Mouse (Mus musculus): Measurements from ENCODE around the gene Fitm1. TPM values are rescaled to one million over a fixed set of nuclear protein-coding genes. Genes with fewer than 3 reads are reported as not detected.

Gene Fitm1
- total RNA-seq, 1 experiment from 2014 or later = not detected

DNA sequence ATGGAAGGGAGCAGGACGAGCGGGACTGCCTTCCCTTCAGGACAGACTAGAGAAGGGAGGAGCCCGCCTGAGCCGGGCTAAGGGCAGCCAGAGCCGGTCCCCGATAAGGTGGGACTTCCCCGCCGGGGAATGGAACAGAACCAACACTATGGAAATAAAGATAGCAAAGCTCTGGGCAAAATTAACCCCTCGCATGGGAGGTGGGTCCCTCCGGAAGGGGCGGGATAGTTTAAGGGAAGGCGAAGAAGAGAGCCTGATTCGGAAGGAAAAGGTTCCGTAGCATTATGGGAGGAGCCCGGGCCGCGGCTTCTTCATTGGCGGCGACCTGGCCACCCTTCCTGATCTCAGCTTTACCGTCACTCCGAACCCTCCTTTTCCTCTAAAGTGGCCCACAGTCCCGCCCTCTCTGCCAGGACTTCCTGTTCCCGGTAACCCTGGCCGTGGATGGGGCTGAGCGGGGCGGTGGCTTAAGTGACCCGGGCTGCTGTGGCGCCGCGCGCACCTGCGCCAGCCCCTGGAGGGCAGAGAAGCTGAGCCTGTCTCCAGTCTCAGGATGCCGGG lies 16.0 kb downstream of the Fitm1 start, which contains the start of gene Rnf31:
Rnf31 (plus strand) TSS at position 378 of the 561 bp plus-strand sequence.
- ATAC-seq (replicated peaks; ENCODE audit: low read depth, poor library complexity, severe bottlenecking) = peak; percentile 85

DNA sequence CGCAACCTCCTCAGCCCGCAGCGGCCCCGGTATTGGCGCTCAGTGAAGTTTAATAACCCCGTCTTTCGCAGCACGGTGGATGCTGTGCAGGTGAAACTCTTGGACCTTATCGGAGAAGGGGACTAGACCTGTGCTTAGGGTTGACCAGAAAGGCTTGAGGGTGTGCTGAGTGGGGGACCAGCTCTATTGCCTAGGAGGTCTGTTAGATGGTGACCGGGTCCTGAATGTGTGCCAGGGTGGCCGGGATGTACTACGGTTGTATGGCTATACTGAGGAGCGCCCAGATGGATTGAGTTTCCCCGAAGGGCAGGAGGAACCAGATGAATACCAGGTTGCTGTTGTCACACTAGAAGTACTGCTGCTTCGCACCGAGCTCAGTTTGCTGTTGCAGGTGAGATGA lies 16.8 kb downstream of the Fitm1 start:
- ATAC-seq (replicated peaks; ENCODE audit: low read depth, poor library complexity, severe bottlenecking) = no peak

DNA sequence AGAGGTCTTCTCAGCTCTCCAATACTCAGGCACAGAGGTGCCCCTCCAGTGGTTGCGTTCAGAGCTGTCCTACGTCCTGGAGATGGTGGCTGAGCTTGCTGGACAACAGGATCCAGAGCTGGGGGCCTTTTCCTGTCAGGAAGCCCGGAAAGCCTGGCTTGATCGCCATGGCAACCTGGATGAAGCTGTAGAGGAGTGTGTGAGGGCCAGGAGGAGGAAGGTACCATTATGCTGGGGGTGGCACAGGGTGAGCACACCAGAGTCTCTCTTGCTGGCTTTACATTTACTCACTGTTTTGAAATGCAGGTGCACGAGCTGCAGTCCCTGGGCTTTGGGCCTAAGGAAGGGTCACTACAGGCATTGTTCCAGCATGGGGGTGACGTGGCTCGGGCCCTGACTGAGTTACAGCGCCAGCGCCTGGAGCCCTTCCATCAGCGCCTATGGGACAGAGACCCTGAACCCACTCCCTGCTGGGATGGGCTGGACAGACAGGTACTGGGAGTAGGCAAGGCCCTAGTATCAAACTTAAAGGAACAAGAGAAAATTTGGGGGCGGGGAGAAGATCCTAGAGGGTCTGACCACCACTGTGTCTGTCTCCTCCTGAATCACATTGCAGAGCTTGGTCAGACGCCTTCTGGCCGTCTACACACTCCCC lies 20.7 kb downstream of the Fitm1 start:
- ATAC-seq (replicated peaks; ENCODE audit: low read depth, poor library complexity, severe bottlenecking) = no peak

DNA sequence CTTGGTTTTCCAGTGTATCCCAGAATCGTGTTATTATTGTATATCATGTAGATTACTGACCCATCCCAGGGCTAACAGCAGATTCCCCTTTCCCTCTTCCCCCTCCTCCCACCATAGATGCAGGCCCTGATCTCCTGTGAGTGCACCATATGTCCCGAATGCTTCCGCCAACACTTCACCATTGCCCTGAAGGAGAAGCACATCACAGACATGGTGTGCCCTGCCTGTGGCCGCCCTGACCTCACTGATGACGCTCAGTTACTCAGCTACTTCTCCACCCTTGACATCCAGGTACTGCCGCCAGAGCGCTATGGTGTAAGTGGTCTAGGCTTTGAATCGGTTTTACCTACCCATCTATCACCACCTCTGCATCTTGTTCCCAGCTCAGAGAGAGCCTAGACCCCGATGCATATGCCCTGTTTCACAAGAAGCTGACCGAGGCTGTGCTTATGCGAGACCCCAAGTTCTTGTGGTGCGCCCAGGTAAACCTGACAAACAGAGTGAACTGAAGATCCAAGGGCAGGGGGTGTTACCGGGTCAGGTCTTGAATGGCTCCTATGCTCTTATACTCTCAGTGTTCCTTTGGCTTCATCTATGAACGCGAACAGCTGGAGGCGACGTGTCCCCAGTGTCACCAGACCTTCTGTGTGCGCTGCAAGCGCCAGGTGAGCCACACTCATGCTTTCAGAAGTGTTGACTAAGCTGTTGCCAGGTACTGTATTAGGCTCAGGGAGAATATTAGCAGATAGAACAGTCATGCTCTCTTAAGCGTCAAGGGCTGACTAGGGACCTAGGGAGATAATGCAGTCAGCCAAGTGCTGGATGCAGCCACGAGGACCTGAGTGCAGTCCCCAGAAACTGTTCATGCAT lies 23.3 kb downstream of the Fitm1 start:
- ATAC-seq (replicated peaks; ENCODE audit: low read depth, poor library complexity, severe bottlenecking) = no peak

DNA sequence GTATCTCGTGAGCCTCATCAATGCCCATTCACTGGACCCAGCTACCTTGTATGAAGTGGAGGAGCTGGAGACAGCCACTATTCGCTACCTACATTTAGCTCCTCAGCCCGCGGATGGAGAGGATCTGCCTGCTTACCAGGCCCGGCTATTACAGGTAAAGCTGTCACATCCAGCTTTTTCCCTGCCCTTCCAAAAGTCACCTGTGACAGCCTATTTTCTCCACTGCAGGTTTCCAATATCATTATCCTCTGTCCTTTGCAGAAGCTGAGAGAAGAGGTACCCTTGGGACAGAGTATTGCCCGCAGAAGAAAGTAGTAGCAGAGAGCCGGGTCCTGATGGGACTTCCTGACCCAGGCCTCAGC lies 27.8 kb downstream of the Fitm1 start, which contains the start of gene Irf9:
Irf9 (plus strand) TSS at position 301 of the 362 bp plus-strand sequence.
- ATAC-seq (replicated peaks; ENCODE audit: low read depth, poor library complexity, severe bottlenecking) = 0 out of 2 replicates have a peak, but pooled peaks have one; percentile 16

DNA sequence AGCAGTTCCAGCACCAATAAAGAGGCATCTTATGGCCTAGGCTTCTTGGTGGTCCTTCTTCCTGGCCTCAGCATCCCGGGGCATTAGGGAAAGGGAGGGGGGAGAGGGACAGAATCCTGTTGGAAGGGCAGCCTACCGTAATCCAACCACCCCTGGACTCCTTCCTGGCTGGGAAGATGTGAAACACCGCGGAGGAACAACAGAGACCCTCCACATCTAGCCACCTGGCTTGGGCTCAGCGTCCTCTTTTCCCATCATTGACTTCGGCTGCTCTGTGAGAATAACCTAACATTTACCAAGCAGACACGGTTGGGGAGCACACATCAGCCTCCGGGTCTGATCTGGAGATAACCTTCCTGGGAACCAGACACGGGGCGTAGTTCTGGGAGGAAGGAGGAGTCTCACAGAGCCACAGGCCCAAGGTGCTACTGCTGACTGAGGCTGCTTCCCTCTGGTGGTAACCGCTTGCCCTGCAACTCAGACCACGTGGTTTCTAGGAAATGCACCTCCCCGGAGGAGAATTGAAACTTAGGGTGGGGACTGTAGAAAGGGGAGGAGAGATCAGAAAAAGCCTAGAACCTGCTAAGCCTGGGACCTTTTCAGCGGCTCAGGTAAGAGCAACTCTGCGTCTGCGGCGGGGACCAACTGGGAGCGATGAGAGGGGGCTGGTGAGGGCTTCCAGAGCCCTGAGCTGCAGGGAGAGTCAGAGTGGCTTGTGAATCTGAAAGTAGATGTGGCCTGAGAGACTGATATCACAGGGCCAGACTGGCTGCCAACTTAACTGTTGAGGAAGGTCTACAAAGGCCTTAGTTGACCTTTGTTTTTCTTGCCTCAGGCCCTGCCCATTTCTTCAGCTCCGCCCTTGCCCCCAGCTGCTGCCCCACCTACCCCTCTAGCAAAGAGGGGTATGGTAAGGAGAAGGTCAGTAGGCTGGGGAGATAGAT lies 28.5 kb downstream of the Fitm1 start:
- peak; percentile 93 for ATAC-seq (replicated peaks; ENCODE audit: low read depth, poor library complexity, severe bottlenecking)

DNA sequence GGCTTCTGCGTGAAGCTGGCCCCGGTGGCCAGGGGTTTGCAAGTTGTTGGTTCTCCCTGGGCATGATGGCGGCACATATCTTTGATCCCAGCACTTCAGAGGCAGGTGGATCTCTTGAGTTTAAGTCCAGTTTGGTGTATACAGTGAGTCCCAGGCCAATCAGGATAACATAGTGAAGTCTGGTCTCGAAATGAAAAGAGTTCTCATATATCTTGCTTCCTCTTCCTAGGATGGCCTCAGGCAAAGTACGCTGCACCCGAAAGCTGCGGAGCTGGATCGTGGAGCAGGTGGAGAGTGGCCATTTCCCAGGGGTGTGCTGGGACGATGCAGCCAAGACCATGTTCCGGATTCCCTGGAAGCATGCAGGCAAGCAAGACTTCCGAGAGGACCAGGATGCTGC lies 29.4 kb downstream of the Fitm1 start:
- no peak for ATAC-seq (replicated peaks; ENCODE audit: low read depth, poor library complexity, severe bottlenecking)

DNA sequence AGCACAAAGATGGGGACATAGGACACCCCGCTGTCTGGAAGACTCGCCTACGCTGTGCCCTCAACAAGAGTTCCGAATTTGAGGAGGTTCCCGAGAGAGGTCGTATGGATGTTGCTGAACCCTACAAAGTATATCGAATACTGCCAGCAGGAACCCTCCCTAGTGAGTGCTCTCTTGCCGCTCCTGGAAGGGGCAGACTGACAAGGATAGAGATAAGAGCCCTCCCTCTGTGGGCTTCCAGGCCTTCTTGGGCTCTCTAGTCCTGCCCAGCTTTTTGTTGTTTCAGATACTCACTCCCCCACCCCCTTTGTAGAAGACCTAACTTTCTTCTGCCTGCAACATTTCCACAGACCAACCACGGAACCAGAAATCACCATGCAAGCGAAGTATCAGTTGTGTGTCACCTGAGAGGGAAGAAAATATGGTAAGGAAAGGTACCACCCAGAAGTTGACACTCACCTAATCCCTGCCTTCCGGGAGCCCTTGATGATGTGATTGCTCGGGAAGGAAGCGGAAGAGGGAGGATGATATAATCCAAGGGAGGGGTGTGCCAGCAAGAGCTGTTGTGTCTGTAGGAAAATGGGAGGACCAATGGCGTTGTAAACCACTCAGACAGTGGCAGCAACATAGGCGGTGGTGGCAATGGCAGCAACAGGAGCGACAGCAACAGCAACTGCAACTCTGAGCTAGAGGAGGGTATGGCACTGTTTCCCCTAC lies 30.5 kb downstream of the Fitm1 start:
- no peak for ATAC-seq (replicated peaks; ENCODE audit: low read depth, poor library complexity, severe bottlenecking)

DNA sequence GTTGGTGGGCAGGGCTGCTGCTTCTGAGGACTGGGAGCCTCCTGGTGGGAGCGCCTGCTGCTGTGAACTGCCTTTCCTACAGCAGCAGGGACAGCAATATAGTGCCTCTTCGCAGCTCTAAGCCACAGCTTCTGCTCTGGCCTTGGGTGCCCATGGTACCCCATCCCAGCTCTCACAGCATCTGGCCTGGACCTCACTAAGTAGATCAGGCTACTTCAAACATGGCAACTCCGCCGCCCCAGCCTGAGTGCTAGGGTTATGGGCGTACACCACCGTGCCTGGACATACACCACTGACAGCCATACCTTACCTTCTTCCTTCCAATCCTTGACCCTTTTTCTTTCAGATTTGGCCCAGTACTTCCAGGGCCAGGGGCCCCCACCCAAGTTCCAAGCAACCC lies 32.9 kb downstream of the Fitm1 start:
- ATAC-seq (replicated peaks; ENCODE audit: low read depth, poor library complexity, severe bottlenecking) = no peak

DNA sequence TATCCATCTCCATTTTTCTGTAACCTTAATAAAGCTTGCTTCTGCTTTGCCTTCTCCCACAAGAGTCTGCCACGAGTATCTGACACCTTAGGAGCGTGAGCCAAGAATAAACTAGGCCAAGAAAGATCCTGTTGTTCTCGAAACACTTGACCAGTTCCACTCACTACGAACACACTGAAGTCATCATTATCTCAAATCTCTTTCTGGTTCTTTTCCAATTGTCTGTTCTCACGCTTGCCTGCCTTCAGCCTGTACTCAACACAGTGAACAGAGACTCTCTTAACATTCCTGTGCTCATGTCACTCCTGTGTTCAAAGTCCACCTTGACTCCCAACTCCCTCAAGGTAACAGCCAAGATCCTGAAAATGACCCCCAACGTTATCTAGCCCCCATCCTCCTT lies 37.9 kb downstream of the Fitm1 start:
- ATAC-seq (replicated peaks; ENCODE audit: low read depth, poor library complexity, severe bottlenecking) = no peak

DNA sequence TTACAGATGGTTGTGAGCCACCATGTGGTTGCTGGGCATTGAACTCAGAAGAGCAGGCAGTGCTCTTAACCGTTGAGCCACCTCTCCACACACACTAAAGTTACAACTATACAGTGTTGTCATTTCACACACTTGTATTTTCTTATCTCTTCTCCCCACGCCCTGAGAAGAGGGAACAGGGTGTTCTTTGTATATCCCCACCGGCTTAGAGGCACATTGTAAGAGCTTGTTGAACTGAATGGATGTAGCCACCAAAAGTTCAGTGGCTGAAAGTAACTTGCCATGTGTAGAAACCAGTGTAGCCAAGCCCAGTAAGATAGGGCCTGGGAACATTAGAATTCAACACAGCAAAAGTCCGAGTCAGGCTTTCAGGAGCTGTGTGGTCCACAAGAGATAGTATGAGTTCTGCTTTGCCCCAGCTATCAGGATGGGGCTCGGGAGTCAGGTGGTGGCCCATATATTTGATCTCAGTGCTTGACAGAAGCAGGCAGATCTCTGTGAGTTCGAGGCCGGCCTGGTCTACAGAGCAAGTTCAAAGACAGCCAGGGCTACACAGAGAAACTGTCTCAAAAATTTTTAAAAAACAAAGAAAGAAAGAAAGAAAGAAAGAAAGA lies 39.3 kb downstream of the Fitm1 start:
- peak; percentile 13; the same call in 1 of the 2 replicates for ATAC-seq (replicated peaks; ENCODE audit: low read depth, poor library complexity, severe bottlenecking)

DNA sequence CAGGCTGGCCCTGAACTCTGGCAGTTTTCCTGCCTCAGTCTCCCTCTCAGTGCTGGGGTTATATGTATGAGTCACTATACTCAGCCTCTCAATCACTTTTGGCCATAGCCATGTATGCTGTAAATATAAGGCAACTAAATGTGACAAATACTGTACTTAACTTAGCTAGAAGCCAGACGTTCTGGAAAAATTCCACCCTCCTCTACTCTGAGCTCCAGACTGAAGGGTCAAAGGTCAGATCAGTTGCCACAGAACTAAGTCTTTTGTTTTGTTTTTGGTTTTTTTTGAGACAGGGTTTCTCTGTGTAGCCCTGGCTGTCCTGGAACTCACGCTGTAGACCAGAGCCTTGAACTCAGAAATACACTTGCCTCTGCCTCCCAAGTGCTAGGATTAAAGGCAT lies 40.5 kb downstream of the Fitm1 start:
- no peak for ATAC-seq (replicated peaks; ENCODE audit: low read depth, poor library complexity, severe bottlenecking)

DNA sequence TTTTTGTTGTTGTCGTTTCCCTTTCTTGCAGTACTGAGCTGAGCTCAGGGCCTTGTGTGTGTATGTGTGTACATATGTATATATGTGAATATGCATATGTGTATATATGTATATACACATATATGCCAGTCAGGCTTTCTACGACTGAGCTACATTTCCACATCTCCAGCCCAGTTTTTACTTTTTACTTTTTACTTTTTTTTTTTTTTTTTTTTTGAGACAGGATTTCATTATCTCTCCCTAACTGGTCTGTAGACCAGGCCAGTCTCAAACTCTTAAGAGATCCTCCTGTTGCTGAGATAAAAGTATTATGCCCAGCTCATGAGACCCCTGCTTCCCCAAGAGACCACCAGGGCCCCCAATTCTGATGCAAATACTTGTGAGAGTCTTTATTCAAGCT lies 41.4 kb downstream of the Fitm1 start:
- ATAC-seq (replicated peaks; ENCODE audit: low read depth, poor library complexity, severe bottlenecking) = no peak

DNA sequence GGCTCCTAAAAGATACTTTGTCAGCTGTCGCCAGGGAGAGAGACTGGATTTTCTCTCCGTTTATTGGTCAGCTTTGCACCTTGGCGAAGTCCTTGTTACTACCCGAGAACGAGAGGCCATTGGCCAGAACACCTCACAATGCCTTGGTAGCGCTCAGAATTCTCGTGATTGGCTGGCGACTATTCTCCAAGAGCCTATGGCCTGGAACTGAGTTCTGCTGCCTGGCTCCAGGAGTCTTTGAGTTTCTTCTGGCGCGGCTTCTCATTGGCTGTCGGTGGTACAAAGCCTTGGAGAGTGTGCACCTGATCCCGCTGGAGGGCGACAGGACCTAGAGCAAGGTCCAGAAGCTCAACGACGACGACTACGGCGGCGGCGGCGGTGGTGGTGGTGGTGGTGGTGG lies 42.4 kb downstream of the Fitm1 start, which contains the start of gene Rec8:
Rec8 (plus strand) TSS at position 216 of the 400 bp plus-strand sequence.
- peak; percentile 79 for ATAC-seq (replicated peaks; ENCODE audit: low read depth, poor library complexity, severe bottlenecking)

DNA sequence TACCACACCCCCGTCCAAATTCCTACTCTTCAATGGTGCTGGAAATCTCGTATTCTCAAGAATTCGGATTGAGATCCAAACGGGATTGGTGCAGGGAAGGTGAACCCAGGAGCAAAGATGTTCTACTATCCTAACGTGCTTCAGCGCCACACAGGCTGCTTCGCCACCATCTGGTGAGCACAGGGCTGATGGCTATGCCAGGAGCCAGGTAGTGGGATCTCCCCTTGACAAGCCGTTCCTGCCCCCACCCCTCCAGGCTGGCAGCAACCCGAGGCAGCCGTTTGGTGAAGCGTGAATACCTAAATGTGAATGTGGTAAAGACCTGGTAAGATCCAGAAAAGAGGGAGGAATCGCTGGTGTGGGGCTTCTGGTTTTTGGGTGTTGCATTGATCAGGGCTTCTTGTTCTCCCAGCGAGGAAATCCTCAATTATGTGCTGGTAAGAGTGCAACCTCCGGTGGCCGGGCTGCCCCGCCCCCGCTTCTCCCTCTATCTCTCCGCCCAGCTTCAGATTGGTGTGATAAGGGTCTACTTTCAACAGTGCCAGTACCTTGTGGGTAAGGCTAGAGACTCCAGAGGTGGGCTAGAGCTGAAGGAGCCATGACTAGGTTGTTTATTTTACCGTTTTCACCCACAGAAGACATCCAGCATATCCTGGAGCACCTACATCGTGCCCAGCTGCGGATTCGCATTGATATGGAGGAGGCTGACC lies 43.2 kb downstream of the Fitm1 start:
- peak; percentile 63 for ATAC-seq (replicated peaks; ENCODE audit: low read depth, poor library complexity, severe bottlenecking)

Measured in common myeloid progenitor, adult 5-6 weeks (primary cell).